Mouse (Mus musculus) heart, embryonic 14.5 days (tissue): ENCODE data around the gene Zfp821. TPM values are rescaled to one million over a fixed set of nuclear protein-coding genes. Genes with fewer than 3 reads are reported as not detected.

ENCODE experiments used
- ATAC-seq: fragments of 200-750 bp; cut with Nextera tagmentation; 2 replicates; pipeline ENCODE4 v1.8.0; 2017; ENCODE audit warnings: low read depth, moderate TSS enrichment; ENCODE audit not compliant: insufficient number of reproducible peaks, insufficient read depth, low FRiP score
- H3K27ac ChIP-seq, 2 experiments: fragments of 200-500 bp in 1 of 2; fragments of 300-500 bp in 1 of 2; sonication (generic) in 1 of 2; replicated peaks in 1 of 2; 2 replicates each; pipeline ENCODE4 v1.5.1; 2012 to 2014; ENCODE audit warnings: low read depth in 2 of 2, low read length in 2 of 2, control low read depth in 1 of 2, mild to moderate bottlenecking in 1 of 2, mixed read lengths in 1 of 2; ENCODE audit not compliant: control insufficient read depth in 1 of 2, insufficient read depth in 1 of 2
- H3K27me3 ChIP-seq: fragments of 300-500 bp; sonication (generic); 2 replicates; pipeline ENCODE4 v1.6.1; 2014; ENCODE audit warnings: mild to moderate bottlenecking, low read length, control low read depth; ENCODE audit not compliant: control insufficient read depth, insufficient read depth
- H3K36me3 ChIP-seq: fragments of 300-500 bp; sonication (generic); 2 replicates; pipeline ENCODE4 v1.6.1; 2014; ENCODE audit warnings: mild to moderate bottlenecking, control low read depth, low read length, mixed read lengths; ENCODE audit not compliant: control insufficient read depth, insufficient read depth
- H3K4me1 ChIP-seq, 2 experiments: fragments of 200-500 bp in 1 of 2; fragments of 300-500 bp in 1 of 2; sonication (generic) in 1 of 2; 2 replicates each; pipeline ENCODE4 v1.6.1; 2012 to 2014; ENCODE audit warnings: low read length in 2 of 2, control low read depth in 1 of 2, mixed read lengths in 1 of 2; ENCODE audit not compliant: control insufficient read depth in 2 of 2, insufficient read depth in 2 of 2
- H3K4me2 ChIP-seq: fragments of 300-500 bp; sonication (generic); 2 replicates; pipeline ENCODE4 v1.6.1; 2014; ENCODE audit warnings: mild to moderate bottlenecking, low read length
- H3K4me3 ChIP-seq, 2 experiments: fragments of 200-500 bp in 1 of 2; fragments of 300-500 bp in 1 of 2; sonication (generic) in 1 of 2; 2 replicates each; pipeline ENCODE4 v1.5.1; 2012 to 2014; ENCODE audit warnings: low read length in 2 of 2, mild to moderate bottlenecking in 2 of 2, control low read depth in 1 of 2, low read depth in 1 of 2, moderate library complexity in 1 of 2; ENCODE audit not compliant: control insufficient read depth in 1 of 2, insufficient read depth in 1 of 2
- H3K9ac ChIP-seq: fragments of 300-500 bp; sonication (generic); 2 replicates; pipeline ENCODE4 v1.6.1; 2014; ENCODE audit warnings: mild to moderate bottlenecking, low read length
- H3K9me3 ChIP-seq: fragments of 300-500 bp; sonication (generic); 2 replicates; pipeline ENCODE4 v1.6.1; 2016; ENCODE audit warnings: low read length, control low read depth; ENCODE audit not compliant: control insufficient read depth
- WGBS: fragments of 180-500 bp; shearing (Covaris S2); extraction: QIAGEN DNeasy Blood & Tissue Kit; methylation state at CpG from one replicate; pipeline ENCODE4 v1.1.7; 2014; 5-methylcytosine and 5-hydroxymethylcytosine counted together
- polyA plus RNA-seq: library from polyadenylated mRNA; unstranded; fragments of >200 nt; fragmentation: Nextera tagmentation; extraction: Ambion mirVana; gene quantifications from 2 replicates; pipeline ENCODE4 v1.2.1, GENCODE M21; 2014

Gene Zfp821
- polyA plus RNA-seq, 1 experiment from 2014 or later: 23.1 TPM

GRCm38 (mm10) chr8:109697754-109698153 is 7.6 kb upstream of the Zfp821 start:
- no peak overlapping the region for H3K9ac ChIP-seq
- no peak overlapping the region for H3K4me3 ChIP-seq
- no peak overlapping the region for H3K27ac ChIP-seq
- H3K4me2 ChIP-seq: no peak overlapping the region
- WGBS: 75% methylated on average over 1 of the region's 1 CpGs
- no peaks in the 10 kb centered on the region for H3K36me3 ChIP-seq
- H3K27me3 ChIP-seq: no peaks in the 10 kb centered on the region
- H3K9me3 ChIP-seq: no peaks in the 10 kb centered on the region
- ATAC-seq: no peak
- peaks cover 3 to 6% of the 10 kb centered on the region in 2 experiments; a peak in 2 of 4 replicates for H3K4me1 ChIP-seq

GRCm38 (mm10) chr8:109698477-109698876 is 6.9 kb upstream of the Zfp821 start:
- no peaks in the 10 kb centered on the region for H3K27me3 ChIP-seq
- WGBS: 68% methylated on average over 3 of the region's 3 CpGs
- H3K9ac ChIP-seq: no peak overlapping the region

GRCm38 (mm10) chr8:109704565-109705319 is 604 bp upstream of the Zfp821 start:
- Histone ChIP-seq H3K4me2 (peak overlapping the region; percentile 93), H3K27me3 (no peaks in the 10 kb centered on the region), H3K4me1 (peaks cover 11 to 22% of the 10 kb centered on the region in 2 experiments), H3K9ac (peak overlapping the region; percentile 58), H3K9me3 (no peaks in the 10 kb centered on the region), H3K27ac (no peak overlapping the region), H3K36me3 (peaks cover 23% of the 10 kb centered on the region), H3K4me3 (peak overlapping the region; percentile 87 to 97)
- 6% methylated on average over 24 of the region's 24 CpGs for WGBS
- no peak for ATAC-seq

More at GRCm38 (mm10) chr8:109698477-109698876, 6.9 kb upstream of the Zfp821 start:
- no peaks in the 10 kb centered on the region for H3K9me3 ChIP-seq
- H3K4me3 ChIP-seq: no peak overlapping the region
- H3K27ac ChIP-seq: no peak overlapping the region
- no peaks in the 10 kb centered on the region for H3K36me3 ChIP-seq
- no peak overlapping the region for H3K4me2 ChIP-seq
- ATAC-seq: no peak
- H3K4me1 ChIP-seq: peaks cover 3 to 6% of the 10 kb centered on the region in 2 experiments; a peak in 2 of 4 replicates

- Histone ChIP-seq H3K9me3 (no peaks in the 10 kb centered on the region), H3K4me2 (peak overlapping the region; percentile 93), H3K4me1 (peaks cover 11 to 22% of the 10 kb centered on the region in 2 experiments), H3K36me3 (peaks cover 38% of the 10 kb centered on the region), H3K27me3 (no peaks in the 10 kb centered on the region), H3K9ac (peak overlapping the region; percentile 100), H3K4me3 (peak overlapping the region; percentile 87 to 97), H3K27ac (peak overlapping the region; percentile 3 to 96)
- WGBS: 2% methylated on average over 30 of the region's 30 CpGs
- no peak for ATAC-seq
These were observed 929 bp downstream of the Zfp821 start for GRCm38 (mm10) chr8:109706076-109706873.

GRCm38 (mm10) chr8:109706874-109707237 is 1.5 kb downstream of the Zfp821 start:
- H3K9ac ChIP-seq: no peak overlapping the region

GRCm38 (mm10) chr8:109707921-109708320 is 2.6 kb downstream of the Zfp821 start:
- Histone ChIP-seq H3K27me3 (no peaks in the 10 kb centered on the region), H3K36me3 (peaks cover 54% of the 10 kb centered on the region), H3K27ac (no peak overlapping the region), H3K4me1 (peaks cover 11 to 22% of the 10 kb centered on the region in 2 experiments), H3K4me3 (no peak overlapping the region), H3K9me3 (no peaks in the 10 kb centered on the region), H3K9ac (no peak overlapping the region), H3K4me2 (no peak overlapping the region)
- 98% methylated on average over 4 of the region's 4 CpGs for WGBS
- no peak for ATAC-seq

More at GRCm38 (mm10) chr8:109706874-109707237, 1.5 kb downstream of the Zfp821 start:
- ATAC-seq: no peak
- WGBS: 20% methylated on average over 2 of the region's 2 CpGs
- Histone ChIP-seq H3K9me3 (no peaks in the 10 kb centered on the region), H3K27me3 (no peaks in the 10 kb centered on the region), H3K36me3 (peaks cover 44% of the 10 kb centered on the region), H3K27ac (no peak overlapping the region), H3K4me3 (peak overlapping the region; percentile 87 to 97; a peak in 3 of 4 replicates), H3K4me1 (peaks cover 11 to 22% of the 10 kb centered on the region in 2 experiments), H3K4me2 (peak overlapping the region; percentile 93)

GRCm38 (mm10) chr8:109712521-109712920 is 7.2 kb downstream of the Zfp821 start:
- 96% methylated on average over 1 of the region's 1 CpGs for WGBS
- Histone ChIP-seq H3K4me3 (no peak overlapping the region), H3K27me3 (no peaks in the 10 kb centered on the region), H3K27ac (no peak overlapping the region), H3K36me3 (peaks cover 96% of the 10 kb centered on the region), H3K4me1 (peaks cover 0 to under 1% of the 10 kb centered on the region in 2 experiments; a peak in 1 of 4 replicates), H3K9ac (no peak overlapping the region), H3K4me2 (no peak overlapping the region), H3K9me3 (no peaks in the 10 kb centered on the region)
- ATAC-seq: no peak
